Mouse (Mus musculus) lung, postnatal 14 days (tissue): ENCODE results near the gene Tpm1.

Experiments
- DNase-seq: peaks from one replicate; pipeline ENCODE4 v3.0.0; 2021

Gene Tpm1

GRCm38 (mm10) chr9:67024889-67025692 lies 24.1 kb downstream of the Tpm1 start:
- no peak for DNase-seq

- no peak for DNase-seq
Observed at GRCm38 (mm10) chr9:67023371-67023770, 25.8 kb downstream of the Tpm1 start.

GRCm38 (mm10) chr9:67020063-67020462 lies 29.1 kb downstream of the Tpm1 start:
- no peak for DNase-seq

- DNase-seq = no peak
Observed at GRCm38 (mm10) chr9:67013501-67013900, 35.7 kb downstream of the Tpm1 start.

- peak; percentile 63 for DNase-seq
Observed at GRCm38 (mm10) chr9:67012470-67012869, 36.7 kb downstream of the Tpm1 start.

- DNase-seq = no peak
Observed at GRCm38 (mm10) chr9:67011483-67011882, 37.7 kb downstream of the Tpm1 start.

- DNase-seq = no peak
Observed at GRCm38 (mm10) chr9:67008781-67009180, 40.4 kb downstream of the Tpm1 start.

- no peak for DNase-seq
Observed at GRCm38 (mm10) chr9:67006376-67006775, 42.8 kb downstream of the Tpm1 start.

- no peak for DNase-seq
Observed at GRCm38 (mm10) chr9:67005161-67005742, 44.0 kb downstream of the Tpm1 start.

- DNase-seq = no peak
Observed at GRCm38 (mm10) chr9:67003656-67004055, 45.5 kb downstream of the Tpm1 start.

- DNase-seq = no peak
Observed at GRCm38 (mm10) chr9:67003156-67003555, 46.0 kb downstream of the Tpm1 start.

GRCm38 (mm10) chr9:67001506-67001905 lies 47.7 kb downstream of the Tpm1 start:
- no peak for DNase-seq

- peak; percentile 87 for DNase-seq
Observed at GRCm38 (mm10) chr9:67001050-67001449, 48.2 kb downstream of the Tpm1 start.

- no peak for DNase-seq
Observed at GRCm38 (mm10) chr9:66999698-67000097, 49.5 kb downstream of the Tpm1 start.

GRCm38 (mm10) chr9:66991750-66992410 lies 57.3 kb downstream of the Tpm1 start:
- no peak for DNase-seq

GRCm38 (mm10) chr9:66991021-66991749 lies 58.0 kb downstream of the Tpm1 start:
- DNase-seq = no peak

- DNase-seq = no peak
Observed at GRCm38 (mm10) chr9:66990046-66990445, 59.2 kb downstream of the Tpm1 start.

GRCm38 (mm10) chr9:66989581-66989980 lies 59.6 kb downstream of the Tpm1 start:
- no peak for DNase-seq

- peak; percentile 60 for DNase-seq
Observed at GRCm38 (mm10) chr9:66988888-66989414, 60.3 kb downstream of the Tpm1 start.

GRCm38 (mm10) chr9:66988198-66988887 lies 60.9 kb downstream of the Tpm1 start:
- no peak for DNase-seq

GRCm38 (mm10) chr9:66985377-66985776 lies 63.8 kb downstream of the Tpm1 start:
- no peak for DNase-seq

GRCm38 (mm10) chr9:66982085-66982484 lies 67.1 kb downstream of the Tpm1 start:
- no peak for DNase-seq
